Mouse (Mus musculus) hindbrain, embryonic 12.5 days (tissue): ENCODE data around the gene Ociad1. TPM values are rescaled to one million over a fixed set of nuclear protein-coding genes. Genes with fewer than 3 reads are reported as not detected.

Source experiments
- polyA plus RNA-seq: library from polyadenylated mRNA; unstranded; fragments of >200 nt; fragmentation: Nextera tagmentation; extraction: Ambion mirVana; gene quantifications from 2 replicates; pipeline ENCODE4 v1.2.1, GENCODE M21; 2016

The Ociad1 gene
- polyA plus RNA-seq, 1 experiment from 2014 or later: 207 TPM

Other genes starting within 250 kb of the Ociad1 start
- 47.4 and 47.9 TPM in 2 replicates for gene Fryl, start 36.2 kb upstream of the Ociad1 start, polyA plus RNA-seq
- gene Ociad2, start 48.2 kb downstream of the Ociad1 start, polyA plus RNA-seq: 12.7 and 16.4 TPM in 2 replicates
- gene Cwh43, start 113.3 kb downstream of the Ociad1 start, polyA plus RNA-seq: 0.20 TPM in 1 of 2 replicates, not detected in the other
- 58.4 and 67.4 TPM in 2 replicates for gene Dcun1d4, start 188.2 kb downstream of the Ociad1 start, polyA plus RNA-seq